Mouse (Mus musculus): Measurements from ENCODE around the gene Tmem151b.
A peak's percentile ranks its signal among the peaks of the same experiment; 100 is the strongest.

The Tmem151b gene

DNA sequence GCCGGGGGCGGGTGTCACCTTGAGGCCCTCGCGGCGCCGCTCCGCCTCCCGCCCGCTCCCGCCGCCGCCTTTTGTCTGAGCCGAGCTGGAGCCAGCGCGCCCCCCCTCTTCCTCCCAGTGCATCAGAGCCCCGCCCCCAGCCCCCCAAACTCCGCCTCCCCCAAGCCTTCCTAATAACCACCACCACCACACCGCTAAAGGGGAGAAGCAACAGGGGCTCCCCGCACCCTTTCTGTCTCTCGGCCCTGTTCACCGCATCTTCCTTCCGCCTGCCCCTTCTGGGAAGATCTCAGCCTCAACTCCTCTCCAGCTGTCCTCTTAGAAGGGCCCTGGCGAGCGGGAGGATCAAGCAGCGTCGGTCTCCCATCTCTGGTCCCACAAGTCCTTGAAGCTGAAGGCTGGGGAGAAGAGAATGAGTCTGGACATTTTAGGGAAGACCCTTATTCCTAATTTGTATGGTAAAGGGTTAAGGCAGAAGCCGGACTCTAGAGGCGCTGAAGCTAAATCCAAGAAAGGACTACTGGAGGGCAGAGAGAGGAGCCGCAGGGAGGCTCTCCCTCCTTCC, at the start of gene Tmem151b:
Tmem151b (minus strand) TSS at position 61 of the 565 bp plus-strand sequence.
- no peak for DNase-seq

DNA sequence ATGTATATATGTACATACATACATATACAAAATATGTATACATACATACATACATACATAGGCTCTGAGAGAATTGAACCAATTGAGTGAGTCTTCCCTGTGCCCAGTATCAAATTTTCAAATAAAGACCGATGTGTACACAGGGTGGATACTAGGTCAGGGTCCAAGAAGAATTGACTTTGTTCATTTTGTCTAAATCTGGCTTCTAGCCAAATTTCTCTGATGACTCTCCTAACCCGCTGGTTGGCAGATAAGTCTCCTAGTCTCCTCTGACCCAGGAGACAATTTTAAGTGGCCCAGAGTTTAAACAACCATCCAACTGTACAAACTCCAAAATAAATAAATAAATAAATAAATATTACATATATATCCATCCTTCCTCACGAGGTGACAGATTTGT, 49.4 kb upstream of the Tmem151b start:
- DNase-seq, result no peak

DNA sequence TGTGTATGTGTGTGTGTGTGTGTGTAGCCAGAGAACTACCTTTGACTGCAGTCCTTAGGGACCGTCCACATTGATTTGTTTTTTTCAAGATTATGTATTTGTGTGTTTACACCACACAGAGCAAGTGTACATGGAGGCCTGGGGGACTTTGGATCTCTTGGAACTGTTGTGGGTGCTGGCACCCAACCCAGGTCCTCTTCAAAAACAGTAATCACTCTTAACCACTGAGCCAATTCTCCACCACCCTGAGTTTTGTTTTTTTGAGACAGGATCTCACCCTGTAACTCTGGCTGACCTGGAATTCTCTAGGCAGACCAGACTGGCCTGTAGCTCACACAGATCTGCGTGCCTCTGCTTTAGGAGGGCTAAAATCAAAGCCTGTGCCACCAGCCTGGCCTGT, 48.9 kb upstream of the Tmem151b start:
- DNase-seq, result no peak

DNA sequence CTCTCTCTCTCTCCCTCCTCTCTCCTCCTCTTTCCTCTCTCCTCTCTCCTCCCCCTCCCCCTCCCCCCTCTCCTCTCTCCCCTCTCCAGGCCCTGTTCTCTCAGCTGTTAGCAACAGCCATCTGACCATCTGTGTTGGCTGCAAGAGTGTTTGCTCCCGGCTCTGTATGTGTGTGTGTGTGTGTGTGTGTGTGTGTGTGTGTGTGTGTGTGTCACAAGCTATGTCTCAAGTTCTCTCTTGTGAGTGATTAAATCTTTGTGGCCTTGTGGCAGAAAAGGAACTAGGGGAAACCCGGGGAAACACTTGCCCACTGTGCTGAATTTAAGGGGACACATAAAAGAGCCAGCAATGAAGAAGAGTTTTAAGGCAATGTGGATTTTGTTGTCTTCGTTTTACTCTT, 48.3 kb upstream of the Tmem151b start:
- no peak for DNase-seq

DNA sequence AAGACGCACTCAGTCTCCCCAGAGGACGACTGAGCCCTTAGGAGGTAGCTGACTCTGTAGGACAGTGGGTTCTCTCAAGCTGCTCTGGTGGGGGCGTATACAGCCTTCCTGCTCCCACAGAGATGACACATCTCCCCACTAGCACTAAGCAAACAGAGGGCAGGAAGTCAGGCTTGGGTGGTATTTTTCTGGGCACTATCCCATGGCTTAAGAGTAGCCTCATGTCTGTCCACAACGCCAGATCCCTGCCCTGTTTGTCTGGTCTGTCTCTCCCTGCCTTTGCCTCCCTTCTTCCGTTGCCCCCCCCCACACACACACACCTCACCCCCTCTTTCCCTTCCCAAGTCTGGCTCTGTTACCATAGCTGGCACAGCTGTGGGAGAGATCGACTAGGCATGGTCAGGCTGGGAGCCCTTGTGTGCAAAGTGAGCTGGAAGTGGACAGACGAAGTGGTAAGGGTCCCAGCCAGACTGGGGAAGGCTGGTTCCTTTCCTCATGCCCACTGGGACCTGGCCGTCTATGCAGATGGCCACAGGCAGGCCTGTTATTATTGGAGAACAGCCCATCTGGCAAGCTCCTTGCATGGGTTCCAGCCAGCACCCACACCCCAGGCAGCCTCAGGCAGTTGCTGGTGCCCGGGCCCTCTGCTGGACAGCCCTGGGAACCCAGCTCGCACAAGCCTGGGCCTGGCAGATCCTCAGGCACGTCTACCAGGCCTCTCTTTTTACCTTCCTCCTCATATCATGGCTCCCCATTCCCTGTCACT, 47.3 kb upstream of the Tmem151b start:
- DNase-seq, result peak; percentile 78 to 81

DNA sequence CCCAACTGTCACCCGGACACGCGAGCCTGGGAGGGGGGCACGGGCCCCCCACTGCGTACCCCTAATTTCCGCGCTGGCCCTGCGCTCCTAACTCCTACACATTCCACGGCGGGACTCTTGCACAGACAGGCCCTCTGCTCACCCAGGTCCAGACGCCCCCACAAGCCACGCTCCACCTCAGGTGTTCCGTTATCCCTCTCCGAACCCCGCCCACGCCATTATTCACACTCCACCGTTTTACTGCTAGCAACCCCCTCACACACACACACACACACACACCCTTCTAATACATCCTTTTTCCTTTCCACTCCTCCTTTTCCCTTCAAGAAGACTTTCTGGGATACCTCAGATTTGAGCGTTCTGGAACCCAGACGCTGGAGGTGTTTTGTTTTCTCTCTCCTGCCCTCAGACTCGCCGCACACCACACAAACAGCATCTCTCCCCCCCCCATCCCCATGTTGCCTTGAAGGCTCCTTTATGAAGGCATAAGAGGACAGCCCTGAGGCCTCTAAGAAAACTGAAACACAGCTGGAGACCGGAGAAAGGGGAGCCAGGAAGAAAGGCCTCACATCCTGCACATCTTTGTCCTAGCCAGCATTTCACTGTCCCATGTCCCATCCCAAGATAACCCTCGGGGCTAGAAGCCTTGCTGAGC, 46.4 kb upstream of the Tmem151b start:
- DNase-seq, result no peak

DNA sequence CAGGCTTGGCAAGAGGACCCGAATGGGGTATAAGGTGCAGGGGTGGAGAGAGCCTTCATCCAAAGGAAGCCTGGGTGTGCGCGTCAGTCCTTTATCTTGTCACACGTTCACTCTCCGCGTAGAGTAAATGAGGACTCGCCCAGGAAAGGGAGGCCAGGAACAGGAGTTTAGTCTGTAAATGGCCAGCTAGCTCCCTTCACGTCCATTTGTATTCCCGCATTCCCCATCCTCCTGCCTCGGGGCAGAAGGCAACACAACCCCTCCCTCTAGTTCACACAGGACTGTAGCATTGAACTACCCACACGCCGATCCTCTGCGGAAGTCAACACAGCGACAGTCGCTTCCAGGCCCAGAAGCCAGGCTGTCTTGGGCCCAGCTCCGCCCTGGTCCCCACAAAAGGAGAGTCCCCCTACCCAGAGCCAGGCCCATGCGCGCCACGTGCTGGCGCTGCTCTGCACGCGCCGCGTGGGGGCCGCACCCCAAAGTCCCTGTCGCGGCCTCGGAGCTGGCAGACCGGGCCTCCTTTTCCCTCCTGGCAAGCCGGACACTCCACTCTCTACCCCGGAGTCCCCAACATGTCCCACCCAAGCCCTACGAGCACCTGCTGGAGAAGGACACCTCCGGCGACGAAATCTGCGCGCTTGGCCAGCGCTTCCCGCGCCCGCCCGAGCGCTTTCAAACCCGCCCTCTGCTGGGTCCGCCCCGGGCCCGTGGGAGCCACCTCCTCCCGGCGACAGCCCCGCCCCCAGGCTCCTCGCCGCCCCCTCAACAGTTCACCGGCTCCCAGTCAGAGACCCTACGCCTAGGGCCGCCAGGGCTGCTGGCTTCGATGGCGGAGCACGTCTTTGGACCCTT, 45.6 kb upstream of the Tmem151b start:
- peak; percentile 66 to 72 for DNase-seq

DNA sequence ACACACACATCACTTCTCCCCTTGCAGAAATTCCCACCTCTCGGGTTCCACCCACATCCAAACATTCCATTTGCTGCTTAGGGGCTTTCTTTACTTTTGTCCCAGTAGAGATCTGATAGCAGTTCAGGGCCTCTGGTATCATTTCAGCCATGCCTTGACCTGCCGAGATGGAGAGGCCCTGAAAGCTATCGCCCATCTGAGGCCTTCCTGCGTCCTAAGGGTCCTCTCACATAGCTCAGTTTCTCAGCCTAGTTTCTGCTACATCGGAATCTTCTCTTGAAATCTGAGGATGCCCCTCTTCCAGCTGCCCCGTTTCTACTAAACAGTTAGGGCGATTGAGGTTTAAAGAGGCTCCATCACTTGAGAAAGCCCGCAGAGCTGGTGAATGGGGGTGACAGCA, 44.7 kb upstream of the Tmem151b start:
- no peak for DNase-seq

DNA sequence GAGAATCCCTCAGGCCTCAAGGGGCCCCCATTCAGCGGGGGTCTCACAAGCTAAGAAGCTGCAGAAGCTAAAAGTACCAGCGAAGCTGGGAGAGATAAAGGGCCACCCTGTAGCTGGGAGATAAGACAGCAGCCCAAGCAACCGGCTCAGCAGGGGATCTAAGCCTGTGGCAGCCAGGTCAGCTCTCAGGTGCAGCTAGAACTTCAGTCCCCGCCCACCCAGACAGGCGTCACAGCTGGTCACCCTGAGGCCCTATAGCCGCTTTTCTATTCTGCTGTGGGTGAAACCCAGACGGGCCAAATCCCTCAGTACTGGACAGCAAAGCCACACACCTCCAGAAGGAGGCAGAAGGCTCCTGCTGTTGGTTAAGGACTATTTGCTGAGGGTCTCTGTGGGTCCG, 44.0 kb upstream of the Tmem151b start:
- no peak for DNase-seq

DNA sequence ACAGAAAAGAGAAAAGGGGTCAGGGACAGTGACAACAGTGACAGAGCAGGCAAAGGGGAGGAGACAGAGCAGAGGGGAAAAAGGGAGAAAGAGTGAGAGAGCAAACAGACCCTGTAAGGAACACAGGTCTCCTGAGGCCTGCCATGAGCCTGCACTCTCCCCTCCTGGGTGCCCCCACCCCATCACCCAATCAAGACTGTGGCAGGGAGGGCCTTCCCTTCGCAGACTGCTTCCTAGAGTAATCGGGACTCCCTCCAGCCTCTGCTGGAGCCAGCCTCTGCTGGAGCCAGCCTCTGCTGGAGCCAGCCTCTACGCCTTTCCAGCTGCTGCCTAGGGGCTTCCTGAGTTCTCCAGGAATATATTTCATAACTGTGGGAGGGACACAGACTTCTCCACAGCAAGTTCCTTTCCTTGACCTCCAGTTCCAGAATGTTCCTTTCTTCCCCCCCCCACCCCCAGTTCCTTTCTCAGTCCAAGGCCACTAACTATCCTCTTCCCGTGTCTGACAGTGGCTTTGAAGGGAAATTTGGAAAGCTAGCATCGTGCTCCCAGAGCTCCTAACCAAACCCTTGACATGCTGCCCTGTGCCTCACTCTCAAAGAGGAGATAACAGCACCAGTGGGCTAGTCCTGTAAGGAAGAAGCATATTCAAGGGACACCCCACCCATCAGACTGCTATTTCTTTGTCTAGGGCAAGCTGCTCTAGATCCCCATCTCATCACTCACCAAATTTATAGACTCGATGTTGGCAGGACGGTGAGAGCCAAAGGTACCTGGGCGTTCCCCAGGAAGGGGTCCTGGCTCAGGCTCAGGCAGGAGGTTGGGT, 43.3 kb upstream of the Tmem151b start:
- DNase-seq, result peak in 1 of 2 experiments; percentile 57

DNA sequence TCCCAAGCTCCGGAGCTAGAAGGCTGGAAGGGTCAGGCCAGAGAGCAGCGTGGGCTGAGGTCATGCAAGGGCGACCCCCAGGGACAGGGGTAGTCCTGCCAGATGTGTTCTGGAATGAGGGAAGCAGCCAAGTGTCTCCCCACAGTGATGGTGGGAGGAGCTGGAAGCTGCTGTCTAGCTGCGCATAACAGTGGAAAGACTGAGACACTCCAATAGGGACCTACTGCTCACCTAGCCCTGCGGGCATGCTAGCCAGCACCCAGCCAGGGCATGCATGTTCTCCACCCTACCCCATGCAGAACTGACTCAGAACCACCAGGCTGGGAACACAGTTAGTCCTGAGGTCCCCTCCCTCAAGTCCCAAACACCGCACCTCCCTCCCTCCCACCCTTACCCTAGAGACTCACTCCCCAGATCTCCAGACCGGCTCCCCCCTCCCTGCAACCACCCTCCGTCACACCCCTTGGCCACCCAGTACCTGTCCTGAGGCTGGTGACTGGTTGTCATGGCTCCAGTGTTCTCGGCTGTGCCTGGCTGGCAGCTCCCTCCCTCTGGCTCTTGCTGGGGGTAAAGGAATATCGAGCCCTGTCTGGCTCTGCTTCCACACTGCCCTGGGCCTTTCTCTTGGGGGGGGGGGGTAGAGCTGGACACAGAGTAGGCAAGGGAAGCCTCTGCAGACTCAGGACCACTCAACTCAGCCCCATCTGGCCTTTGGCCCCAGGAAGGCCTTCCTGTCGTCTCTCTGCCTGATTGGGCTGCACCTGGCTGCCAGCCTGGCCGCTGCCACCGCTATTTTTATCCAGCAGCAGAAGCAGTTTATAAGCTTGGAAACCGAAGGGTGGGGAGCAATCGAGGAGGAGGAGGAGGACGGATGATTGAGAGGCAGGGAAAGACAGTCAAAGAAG, 42.5 kb upstream of the Tmem151b start:
- DNase-seq, result no peak

DNA sequence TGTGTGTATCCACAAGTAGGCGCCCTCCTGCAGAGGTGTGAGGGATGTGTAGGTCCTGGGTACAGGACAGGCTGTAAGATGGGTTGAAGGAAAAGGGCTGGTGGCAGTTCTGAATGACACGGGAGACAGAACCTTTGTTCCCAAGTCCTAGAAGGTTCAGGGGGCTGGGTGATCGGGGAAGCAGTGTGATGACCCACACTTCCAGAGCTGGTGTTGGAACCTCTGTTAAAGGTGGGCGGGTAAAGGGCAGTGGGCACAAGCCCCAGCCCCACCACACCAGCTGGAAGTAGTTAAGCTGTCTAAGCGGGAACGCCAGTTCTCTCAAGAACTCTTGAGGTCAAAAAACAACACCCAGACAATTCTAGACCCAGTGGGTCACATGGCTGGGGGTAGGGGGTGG, 40.9 kb upstream of the Tmem151b start:
- no peak for DNase-seq

DNA sequence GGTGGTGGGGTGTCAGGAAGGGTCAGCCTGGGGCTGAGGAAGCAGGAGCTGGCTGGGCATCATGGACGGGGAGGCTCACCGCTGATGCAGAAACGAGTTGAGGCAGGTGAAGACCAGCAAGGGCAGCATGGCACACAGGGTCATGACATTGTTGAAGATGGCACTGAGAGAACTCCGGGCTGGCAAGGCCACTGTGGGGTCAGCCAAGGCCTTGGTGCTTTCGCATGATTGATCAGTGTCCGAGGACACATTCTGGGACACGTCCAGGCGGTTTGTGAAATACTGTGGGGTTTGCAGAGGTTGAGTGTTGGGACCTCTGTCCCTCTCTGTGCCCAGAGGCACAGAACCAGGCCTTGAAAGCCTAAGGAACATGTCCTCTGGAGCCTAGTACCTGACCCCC, 40.4 kb upstream of the Tmem151b start:
- DNase-seq, result no peak

DNA sequence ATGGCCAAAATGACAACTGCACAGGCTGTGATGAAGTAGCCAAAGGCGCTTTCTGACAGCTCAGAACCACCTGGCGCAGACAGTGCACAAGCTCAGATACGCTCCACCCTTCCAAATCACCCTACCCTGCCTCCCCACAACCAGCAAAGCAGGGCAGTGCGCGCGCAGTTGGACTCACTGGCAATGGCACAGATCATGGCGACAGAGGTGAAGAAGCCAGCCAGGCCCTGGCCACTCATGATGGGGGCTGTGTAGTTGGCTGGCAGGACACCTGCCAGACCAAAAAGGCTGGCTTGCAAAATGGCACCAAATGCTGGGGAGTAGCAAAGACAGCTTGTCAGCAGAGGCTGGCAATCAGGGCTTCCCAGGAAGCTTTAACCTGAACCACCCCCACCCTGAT, 39.8 kb upstream of the Tmem151b start:
- no peak for DNase-seq

DNA sequence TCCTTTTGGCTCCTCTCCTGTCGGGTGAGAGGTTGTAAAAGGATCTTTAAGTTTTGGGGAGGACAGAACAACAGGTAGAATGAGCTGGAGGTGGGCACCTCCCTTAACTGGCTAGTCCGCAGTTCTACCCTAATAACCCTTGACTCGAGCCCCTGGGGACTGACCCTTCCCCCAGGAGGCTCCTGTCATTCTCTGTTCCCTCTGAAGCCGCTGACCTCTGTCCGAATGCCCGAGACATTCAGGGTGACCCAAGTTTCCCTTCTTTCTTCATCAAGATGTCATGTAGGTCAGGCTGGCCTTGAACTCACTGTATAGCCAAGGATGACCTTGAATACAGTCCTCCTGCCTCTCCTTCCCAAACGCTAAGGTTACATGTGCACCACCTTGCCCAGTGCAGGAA, 38.9 kb upstream of the Tmem151b start:
- DNase-seq, result no peak

DNA sequence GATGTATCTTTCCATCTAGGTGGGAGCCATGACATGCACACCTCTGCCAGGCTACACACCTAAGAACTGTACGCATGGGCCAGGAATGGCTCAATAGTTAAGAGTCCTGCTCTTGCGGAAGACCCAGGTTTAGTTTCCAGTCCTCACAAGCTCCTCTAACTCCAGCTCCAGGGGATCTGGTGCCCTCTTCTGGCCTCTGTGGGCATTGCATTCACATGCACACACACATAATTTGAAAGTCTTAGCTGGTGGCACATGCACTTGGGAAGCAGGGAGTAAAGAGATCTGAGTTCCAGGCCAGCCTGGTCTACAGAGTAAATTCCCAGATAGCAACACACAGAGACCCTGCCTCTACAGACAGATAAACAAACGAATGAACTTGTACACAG, 37.0 kb upstream of the Tmem151b start:
- DNase-seq, result no peak

DNA sequence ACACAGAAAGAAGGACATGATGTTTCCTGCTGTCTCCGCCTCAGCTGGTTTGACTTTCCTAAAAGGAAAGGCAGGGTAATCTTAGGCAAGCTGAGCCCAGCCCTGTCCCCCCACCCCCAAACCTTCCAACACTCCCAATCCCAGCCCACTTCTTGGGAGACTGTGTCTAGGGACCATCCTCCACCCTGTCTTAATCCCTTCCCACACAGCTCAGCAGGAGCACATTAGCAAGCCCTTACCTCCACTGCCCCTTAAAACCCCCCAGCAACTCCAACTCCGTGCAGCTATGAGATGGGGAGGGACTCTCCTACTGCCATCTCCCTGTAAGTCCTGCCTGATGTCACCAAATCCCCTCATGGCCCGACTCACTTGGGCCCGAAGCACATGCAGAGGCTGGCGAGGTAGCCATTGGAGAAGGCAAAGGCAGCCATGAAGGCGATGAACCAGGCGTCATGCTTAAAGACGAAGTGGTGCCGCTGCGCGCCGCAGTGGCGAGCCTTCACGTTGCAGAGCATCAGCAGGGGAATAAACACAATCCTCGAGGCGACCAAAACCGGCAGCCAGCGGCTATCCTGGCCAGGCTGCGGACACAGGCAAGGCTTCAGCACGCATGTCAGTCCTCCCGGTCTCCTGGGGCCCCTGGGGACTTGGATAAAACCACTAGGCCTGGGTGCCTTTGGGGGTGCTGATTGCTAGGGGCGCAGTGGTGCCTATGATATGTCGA, 36.4 kb upstream of the Tmem151b start:
- no peak for DNase-seq

DNA sequence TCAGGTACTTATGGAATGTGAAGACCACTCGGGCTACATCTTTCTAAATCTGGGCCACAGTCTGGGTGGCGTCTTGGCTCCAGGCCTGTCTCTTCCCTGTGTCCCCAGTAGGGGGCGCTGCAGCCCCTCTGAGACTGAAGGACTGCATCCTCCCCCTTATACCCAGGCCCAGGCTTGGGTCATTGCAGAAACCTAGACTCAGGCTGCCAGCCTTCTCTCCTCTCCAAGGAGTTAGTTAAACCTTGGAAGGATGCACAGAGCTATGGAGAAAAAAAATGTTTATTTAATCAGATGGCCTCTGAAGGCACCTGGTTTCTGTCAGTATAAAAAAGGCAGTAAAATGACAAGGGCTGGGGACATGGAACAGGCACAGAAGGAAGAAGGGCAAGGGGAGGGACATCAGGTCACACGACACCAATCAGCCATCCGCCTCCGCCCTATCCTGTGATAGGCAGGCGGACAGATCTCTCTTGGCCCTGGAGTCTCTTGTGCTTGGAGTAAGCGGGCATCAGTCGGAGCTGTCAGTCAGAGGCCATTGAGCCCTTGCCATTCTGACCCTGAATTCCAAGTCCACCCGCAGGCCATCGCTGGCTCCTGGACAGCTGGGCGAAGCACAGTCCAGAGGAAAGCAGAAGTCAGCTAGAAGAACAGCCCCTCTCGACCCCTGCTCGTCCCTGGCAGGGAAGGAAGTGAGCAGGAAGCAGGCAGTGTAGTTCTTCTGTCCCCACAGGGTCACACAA, 35.6 kb upstream of the Tmem151b start:
- DNase-seq, result peak; percentile 63 to 74

DNA sequence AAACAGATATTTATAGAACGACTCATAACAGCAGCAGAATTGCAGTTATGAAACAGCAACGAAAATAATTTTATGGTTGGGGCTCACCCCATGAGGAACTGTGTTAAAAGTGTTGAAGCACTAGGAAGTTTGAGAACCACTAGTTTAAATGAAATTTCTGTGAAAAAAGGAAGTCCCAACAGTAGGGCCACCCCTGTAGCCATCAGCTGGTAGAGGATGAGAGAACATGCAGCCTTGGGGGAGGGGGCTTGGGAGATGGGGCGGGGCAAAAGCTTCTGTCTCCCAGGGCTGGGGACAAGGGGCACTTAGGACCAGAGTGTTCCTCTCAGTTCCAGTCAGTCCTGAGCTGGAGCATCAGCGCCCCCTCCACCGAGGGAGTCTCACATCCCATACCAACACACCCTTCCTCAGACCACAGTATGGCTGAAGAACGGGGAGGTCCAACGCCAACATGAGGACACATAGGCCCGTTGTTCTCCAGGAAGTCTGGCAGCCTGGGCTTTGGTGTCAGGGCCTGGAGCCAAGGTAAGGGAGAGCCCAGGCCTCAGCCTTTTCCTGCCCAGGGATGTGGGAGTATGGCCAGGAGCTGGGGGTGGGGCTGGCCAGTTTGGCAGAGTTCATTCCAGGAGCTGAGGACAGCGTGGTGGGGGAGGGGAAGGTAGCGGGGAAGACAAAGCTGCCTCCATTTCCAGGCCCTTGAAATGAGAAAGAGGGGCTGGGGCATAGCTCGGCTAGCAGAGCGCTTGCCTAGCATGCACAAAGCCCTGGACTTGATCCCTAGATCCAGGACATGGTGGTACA, 34.8 kb upstream of the Tmem151b start:
- peak; percentile 84 to 85 for DNase-seq
